Mouse (Mus musculus): Measurements from ENCODE around the gene Ttbk2. TPM values are rescaled to one million over a fixed set of nuclear protein-coding genes. Genes with fewer than 3 reads are reported as not detected.

The Ttbk2 gene
- polyA plus RNA-seq, 1 experiment from 2014 or later = 0.80 TPM

DNA sequence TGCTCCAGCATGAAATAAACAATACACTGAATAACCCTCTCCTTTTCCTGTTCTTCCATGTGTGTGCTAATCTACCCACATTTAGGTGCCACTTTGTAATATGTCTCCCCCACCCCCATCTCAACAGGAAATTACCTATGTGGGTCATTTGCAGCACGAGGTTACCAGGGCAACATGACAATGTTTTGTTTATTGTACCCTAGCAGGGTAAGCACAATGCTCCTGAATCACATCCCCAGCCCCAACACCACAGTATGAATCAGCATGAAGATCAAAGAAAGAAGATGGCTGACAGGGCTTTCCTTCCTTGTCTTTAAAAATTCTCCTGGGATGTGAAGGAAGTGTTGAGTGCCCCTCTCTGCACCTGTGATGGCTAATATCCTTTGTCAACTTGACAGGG, 2.2 kb upstream of the Ttbk2 start:
- Histone ChIP-seq H3K36me3 (no peaks in the 10 kb centered on the region), H3K9me3 (replicated peaks) (no peaks in the 10 kb centered on the region), H3K27ac (no peak overlapping the region), H3K4me3 (replicated peaks) (no peak overlapping the region), H3K9ac (no peak overlapping the region), H3K27me3 (no peaks in the 10 kb centered on the region), H3K4me1 (replicated peaks) (peaks cover 30% of the 10 kb centered on the region), H3K4me2 (no peak overlapping the region)
- WGBS (ENCODE audit: insufficient replicate concordance) = 21% methylated on average over 1 of the region's 1 CpGs
- no peak for ATAC-seq (ENCODE audit: low read depth)
- no peak for DNase-seq

DNA sequence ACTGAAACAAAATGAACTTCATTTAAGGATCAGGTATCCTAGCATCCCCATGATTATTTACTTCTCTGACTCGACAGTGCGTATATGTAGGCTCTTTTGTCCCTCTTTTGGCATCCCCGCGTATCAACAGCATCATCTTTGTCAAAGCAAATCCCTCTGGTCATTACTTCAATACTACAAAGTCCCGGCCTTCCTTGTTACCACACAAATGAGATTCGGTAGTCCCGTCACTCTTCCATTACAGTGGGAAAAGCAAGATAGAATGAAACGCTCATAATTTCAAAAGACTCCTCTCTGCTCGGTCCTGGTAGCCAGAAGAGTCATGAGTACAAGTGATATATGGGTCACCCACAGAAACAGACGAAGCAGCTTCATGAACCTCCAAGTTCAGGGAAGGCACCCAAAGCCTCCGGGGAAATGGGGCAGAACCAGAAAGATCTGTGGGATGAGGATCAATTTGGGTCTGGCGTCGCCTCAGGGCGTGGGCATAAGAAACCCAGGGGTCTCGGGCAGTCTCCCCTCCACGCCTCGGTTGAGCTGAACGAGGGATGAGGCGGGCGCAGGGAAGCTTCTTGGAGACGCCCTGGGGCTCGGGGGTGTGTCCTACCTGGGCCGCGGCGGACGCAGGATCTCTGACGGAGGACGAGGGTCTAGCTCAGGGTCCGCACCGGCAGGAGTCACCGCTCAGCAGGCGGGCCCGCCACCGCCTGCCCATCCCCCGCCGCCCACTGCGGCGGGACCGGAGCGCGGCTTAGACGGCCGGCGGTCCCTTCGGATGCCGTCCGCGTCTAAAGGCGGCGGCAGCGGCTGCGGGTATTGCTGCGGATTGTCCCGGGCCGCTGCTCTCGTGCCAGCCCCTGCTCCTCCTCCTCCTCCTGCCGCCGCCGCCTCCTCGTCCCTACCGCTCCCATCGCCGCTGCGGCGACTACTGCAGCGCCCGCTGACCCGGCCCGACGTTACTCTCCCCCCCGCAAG, 668 bp downstream of the Ttbk2 start, which contains the start of gene Cdan1:
Gene Cdan1, minus strand, starts transcription at position 680 of the 975 bp plus-strand sequence.
- peaks cover 38% of the 10 kb centered on the region for H3K4me1 ChIP-seq (replicated peaks)
- H3K4me2 ChIP-seq = peak within 1 kb of the TSS; percentile 92
- H3K27ac ChIP-seq = peak within 1 kb of the TSS; percentile 68
- DNase-seq (peak; percentile 64), ATAC-seq (ENCODE audit: low read depth) (peak; percentile 66)
- H3K9ac ChIP-seq = peak within 1 kb of the TSS; percentile 88
- H3K4me3 ChIP-seq (replicated peaks) = peak within 1 kb of the TSS; percentile 95
- no peaks in the 10 kb centered on the region for H3K36me3 ChIP-seq
- H3K27me3 ChIP-seq = no peaks in the 10 kb centered on the region
- WGBS (ENCODE audit: insufficient replicate concordance) = 2% methylated on average over 67 of the region's 71 CpGs
- H3K9me3 ChIP-seq (replicated peaks) = no peaks in the 10 kb centered on the region

DNA sequence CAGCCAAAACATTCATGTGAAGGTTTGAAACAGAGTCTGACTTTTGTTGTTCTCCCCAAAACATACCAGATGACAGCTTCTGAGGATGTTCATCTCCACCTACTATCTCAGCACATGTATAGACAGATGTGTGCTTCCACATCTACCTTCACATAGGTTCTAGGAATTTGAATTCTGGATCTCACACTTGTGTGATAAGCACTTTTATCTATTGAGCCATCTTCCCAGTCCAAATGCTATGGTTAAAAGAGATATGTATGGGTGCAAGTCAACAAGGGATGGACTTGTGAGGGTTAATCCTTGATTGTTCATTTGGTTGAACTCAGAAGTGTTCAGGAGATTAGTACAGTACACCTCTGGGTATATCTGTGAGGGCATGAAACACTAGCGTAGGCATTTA, 5.1 kb downstream of the Ttbk2 start:
- 81% methylated on average over 1 of the region's 1 CpGs for WGBS (ENCODE audit: insufficient replicate concordance)
- DNase-seq (peak; percentile 9), ATAC-seq (ENCODE audit: low read depth) (no peak)
- Histone ChIP-seq H3K4me3 (replicated peaks) (no peak overlapping the region), H3K36me3 (no peaks in the 10 kb centered on the region), H3K27me3 (no peaks in the 10 kb centered on the region), H3K27ac (no peak overlapping the region; the same call in 1 of the 2 replicates), H3K4me1 (replicated peaks) (peaks cover 31% of the 10 kb centered on the region), H3K9me3 (replicated peaks) (no peaks in the 10 kb centered on the region), H3K4me2 (no peak overlapping the region), H3K9ac (no peak overlapping the region)

DNA sequence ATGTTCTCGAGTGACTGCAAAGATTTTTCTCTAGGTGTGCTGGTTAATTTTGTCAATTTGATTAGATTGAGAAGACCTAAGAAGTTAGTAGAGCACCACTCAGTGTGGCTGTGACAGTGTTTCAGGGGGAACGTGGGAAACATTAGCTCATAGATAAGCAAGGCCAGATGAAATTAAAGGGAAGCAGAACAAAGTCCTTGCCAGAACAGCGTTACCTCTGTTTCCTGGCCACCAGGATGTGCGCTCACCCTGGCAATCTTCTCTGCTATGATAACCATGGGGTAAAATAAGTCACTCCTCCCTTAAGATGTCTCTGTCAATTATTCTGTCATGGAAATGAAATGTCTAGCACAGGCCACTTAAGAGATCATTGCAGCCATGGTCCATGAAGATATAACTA, 6.4 kb downstream of the Ttbk2 start:
- no peak for ATAC-seq (ENCODE audit: low read depth)
- no peak for DNase-seq
- WGBS (ENCODE audit: insufficient replicate concordance) = 26% methylated on average over 4 of the region's 4 CpGs

DNA sequence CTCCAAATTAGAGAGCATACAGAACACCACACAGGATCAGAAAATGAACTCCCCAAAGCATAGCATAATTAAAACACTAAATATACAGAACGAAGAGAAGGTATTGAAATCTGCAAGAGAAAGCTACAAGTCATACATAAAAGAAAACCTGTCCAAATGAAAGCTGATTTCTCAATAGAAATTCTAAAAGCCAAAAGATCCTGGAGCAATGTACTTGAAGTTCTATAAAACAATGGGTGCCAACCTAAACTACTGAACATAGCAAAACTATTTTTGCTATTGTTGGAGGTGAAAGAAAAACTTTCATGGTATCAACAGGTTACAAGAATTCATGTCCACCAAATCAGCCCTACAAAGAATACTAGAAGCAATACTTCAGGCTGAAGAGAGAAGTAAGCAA, 9.2 kb downstream of the Ttbk2 start:
- H3K36me3 ChIP-seq = no peaks in the 10 kb centered on the region
- no peak overlapping the region for H3K4me3 ChIP-seq (replicated peaks)
- no peak overlapping the region for H3K27ac ChIP-seq
- H3K4me1 ChIP-seq (replicated peaks) = peaks cover 19% of the 10 kb centered on the region
- no peak overlapping the region for H3K4me2 ChIP-seq
- no peak for ATAC-seq (ENCODE audit: low read depth)
- DNase-seq = no peak
- WGBS (ENCODE audit: insufficient replicate concordance) = 65% methylated on average over 1 of the region's 1 CpGs
- no peaks in the 10 kb centered on the region for H3K27me3 ChIP-seq
- H3K9me3 ChIP-seq (replicated peaks) = no peaks in the 10 kb centered on the region
- no peak overlapping the region for H3K9ac ChIP-seq

More for the DNA sequence above, 6.4 kb downstream of the Ttbk2 start:
- Histone ChIP-seq H3K4me3 (replicated peaks) (no peak overlapping the region), H3K9ac (no peak overlapping the region), H3K36me3 (no peaks in the 10 kb centered on the region), H3K27me3 (no peaks in the 10 kb centered on the region), H3K27ac (no peak overlapping the region), H3K4me1 (replicated peaks) (peaks cover 23% of the 10 kb centered on the region), H3K4me2 (no peak overlapping the region), H3K9me3 (replicated peaks) (no peaks in the 10 kb centered on the region)

DNA sequence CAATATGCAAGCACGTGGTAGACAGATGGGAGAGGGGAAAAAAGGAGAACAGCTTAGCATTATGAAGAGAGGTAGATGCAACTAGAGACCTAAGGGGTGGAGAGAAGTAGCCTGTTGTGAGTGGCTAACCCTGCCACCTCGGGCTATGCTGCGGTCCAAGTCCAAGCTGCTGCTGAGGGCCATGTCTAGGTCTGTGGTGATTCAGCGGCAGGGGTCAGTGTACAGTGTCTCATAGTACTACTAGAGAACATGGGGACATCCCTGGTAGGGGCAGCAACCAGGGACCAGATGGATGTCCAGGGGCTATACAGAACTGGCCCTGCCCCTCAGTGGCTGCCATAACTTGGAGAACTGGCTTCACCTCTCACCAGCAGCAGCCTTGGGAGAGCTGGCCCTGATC, 15.2 kb downstream of the Ttbk2 start:
- WGBS (ENCODE audit: insufficient replicate concordance) = 77% methylated on average over 4 of the region's 4 CpGs

DNA sequence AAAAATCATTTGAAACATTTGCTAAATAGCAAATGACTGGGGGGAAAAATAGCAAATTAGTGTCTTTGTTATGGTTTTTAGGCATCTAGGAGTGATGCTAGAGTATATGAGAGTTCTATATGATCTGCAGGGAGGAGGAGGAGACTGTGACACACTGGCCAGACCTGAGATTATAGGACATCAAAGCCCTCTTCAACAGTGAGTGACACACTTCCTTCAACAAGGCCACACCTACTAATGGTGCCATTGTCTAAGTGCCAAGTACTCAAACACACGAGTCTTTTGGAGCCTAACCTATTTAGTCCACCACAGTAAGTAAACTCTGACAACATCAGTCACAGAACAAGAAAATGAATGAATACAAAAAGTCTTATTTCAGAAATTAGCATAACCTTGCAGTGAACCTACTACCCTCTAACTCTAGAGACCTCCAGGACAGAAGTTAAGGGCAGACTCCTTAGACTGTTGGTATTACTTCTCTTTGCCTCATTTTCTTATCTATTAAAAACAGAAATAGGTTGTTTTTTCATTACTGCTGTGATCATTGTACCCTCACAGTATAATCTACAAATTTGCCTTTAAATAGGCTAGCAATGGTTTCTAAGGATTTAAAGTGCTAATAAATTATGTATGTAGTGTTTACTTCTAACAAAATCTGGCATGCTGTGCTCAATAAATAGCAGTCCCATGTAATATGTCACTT, 23.3 kb downstream of the Ttbk2 start:
- H3K36me3 ChIP-seq = no peaks in the 10 kb centered on the region
- 0 out of 2 replicates have a peak, but pooled peaks cover 4% of the 10 kb centered on the region for H3K4me1 ChIP-seq (replicated peaks)
- no peaks in the 10 kb centered on the region for H3K9me3 ChIP-seq (replicated peaks)
- H3K9ac ChIP-seq = no peak overlapping the region
- no peak for DNase-seq
- WGBS (ENCODE audit: insufficient replicate concordance) = 33% methylated on average over 1 of the region's 1 CpGs
- no peak for ATAC-seq (ENCODE audit: low read depth)
- H3K4me3 ChIP-seq (replicated peaks) = no peak overlapping the region
- no peak overlapping the region for H3K27ac ChIP-seq
- no peak overlapping the region for H3K4me2 ChIP-seq
- H3K27me3 ChIP-seq = no peaks in the 10 kb centered on the region

More for the DNA sequence above, 15.2 kb downstream of the Ttbk2 start:
- Histone ChIP-seq H3K27me3 (no peaks in the 10 kb centered on the region), H3K9ac (no peak overlapping the region), H3K4me1 (replicated peaks) (no peaks in the 10 kb centered on the region), H3K27ac (no peak overlapping the region), H3K4me3 (replicated peaks) (no peak overlapping the region), H3K9me3 (replicated peaks) (no peaks in the 10 kb centered on the region), H3K36me3 (no peaks in the 10 kb centered on the region), H3K4me2 (no peak overlapping the region)
- ATAC-seq (ENCODE audit: low read depth) (no peak), DNase-seq (no peak)

DNA sequence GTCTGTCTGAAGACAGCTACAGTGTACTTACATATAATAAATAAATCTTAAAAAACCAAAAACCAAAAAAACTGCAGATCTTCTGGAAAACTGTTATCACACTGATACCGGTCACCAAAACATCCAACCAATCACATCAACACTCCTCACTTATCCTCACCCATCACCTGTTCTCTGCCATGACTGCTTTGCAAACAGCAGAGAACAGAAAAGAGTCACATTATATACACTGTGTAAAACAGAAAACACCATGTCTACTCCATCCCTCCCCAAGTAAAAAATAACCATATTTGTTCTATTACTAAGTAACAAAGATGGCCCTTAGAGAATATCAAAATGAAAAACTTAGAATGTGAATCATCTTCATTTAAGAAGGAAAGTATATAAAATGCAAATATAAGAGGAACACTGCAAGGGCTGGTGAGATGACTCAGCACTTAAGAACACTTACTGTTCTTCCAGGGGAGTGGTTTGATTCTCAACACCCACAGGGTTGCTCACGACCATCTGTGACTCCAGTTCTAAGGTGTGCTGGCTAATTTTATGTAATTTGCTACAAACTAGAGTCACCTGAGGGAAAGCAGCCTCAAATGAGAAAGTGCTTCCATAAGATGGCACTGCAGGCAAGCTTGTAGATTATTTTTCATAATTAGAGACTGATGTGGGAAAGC, 80.0 kb downstream of the Ttbk2 start:
- H3K36me3 ChIP-seq = no peaks in the 10 kb centered on the region
- ATAC-seq (ENCODE audit: low read depth) = peak; percentile 58; the same call in 1 of the 2 replicates
- 39% methylated on average over 2 of the region's 2 CpGs for WGBS (ENCODE audit: insufficient replicate concordance)

DNA sequence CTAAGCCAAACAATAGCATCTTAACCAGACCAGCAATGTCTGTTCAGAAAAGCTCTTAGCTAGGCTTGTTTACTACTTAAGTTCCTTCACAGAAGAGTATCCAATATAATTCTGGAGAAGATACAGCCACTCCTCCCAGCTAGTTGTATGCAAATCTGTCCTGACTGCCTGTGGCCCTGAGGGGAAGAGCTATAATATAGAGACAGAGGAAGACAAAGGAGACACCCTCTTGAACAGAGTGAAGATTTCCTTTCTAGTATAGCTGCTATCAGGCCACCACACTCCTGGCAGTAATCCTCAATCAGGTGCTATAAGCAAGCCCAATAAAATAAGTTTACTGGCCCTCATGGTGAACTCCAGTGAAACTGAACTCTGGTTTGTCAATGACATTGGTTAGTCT, 88.5 kb downstream of the Ttbk2 start:
- Histone ChIP-seq H3K36me3 (no peaks in the 10 kb centered on the region), H3K27ac (no peak overlapping the region), H3K4me2 (no peak overlapping the region), H3K4me3 (replicated peaks) (no peak overlapping the region), H3K27me3 (no peaks in the 10 kb centered on the region), H3K9me3 (replicated peaks) (no peaks in the 10 kb centered on the region), H3K9ac (no peak overlapping the region), H3K4me1 (replicated peaks) (no peaks in the 10 kb centered on the region)
- ATAC-seq (ENCODE audit: low read depth) (no peak), DNase-seq (no peak)

More for the DNA sequence above, 80.0 kb downstream of the Ttbk2 start:
- H3K4me3 ChIP-seq (replicated peaks) = no peak overlapping the region
- DNase-seq = no peak
- no peaks in the 10 kb centered on the region for H3K9me3 ChIP-seq (replicated peaks)
- H3K4me1 ChIP-seq (replicated peaks) = peaks cover 16% of the 10 kb centered on the region
- H3K27me3 ChIP-seq = no peaks in the 10 kb centered on the region
- no peak overlapping the region for H3K9ac ChIP-seq
- no peak overlapping the region for H3K27ac ChIP-seq
- no peak overlapping the region for H3K4me2 ChIP-seq

DNA sequence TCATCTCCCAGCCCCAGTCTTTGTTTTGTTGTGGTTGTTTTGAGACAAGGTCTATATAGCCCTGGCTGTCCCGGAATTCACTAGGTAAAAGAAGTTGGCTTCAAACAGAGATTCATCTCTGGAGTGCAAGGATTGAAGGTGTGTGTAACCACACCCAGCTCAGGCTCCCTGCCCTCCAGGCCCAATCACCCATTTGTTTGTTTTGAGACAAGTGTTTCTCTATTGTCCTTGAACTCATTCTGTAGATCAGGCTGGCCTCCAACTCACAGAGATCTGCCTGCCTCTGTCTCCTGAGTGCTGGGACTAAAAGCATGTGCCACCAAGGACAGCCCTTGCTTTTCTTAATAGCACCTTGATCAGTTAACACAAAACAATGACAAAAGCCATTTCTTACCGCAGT, 102.4 kb downstream of the Ttbk2 start:
- Histone ChIP-seq H3K36me3 (0 out of 2 replicates have a peak, but pooled peaks cover 5% of the 10 kb centered on the region), H3K27ac (no peak overlapping the region), H3K9ac (no peak overlapping the region), H3K9me3 (replicated peaks) (no peaks in the 10 kb centered on the region), H3K27me3 (no peaks in the 10 kb centered on the region), H3K4me2 (no peak overlapping the region), H3K4me3 (replicated peaks) (no peak overlapping the region), H3K4me1 (replicated peaks) (no peaks in the 10 kb centered on the region)
- WGBS (ENCODE audit: insufficient replicate concordance) = 77% methylated on average over 2 of the region's 2 CpGs
- DNase-seq (no peak), ATAC-seq (ENCODE audit: low read depth) (no peak)

DNA sequence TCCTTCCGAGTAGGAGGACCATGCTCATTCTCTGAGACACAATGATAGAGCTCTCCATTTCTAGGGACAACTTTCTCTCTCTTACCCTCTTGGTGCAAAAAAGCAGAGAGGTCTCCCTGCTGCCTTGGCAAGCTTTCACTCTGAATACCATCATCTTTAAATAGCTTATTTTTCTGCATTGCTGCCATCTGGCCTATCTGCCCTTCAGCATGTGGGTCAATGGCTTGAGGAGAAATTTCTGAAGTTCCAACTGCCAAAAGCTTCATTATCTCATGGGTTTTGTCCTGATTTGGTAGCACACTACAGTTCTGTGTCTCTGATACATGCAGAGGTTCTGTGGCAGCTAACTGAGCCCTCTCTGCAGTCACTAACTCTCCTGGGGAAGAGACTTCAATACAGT, 104.9 kb downstream of the Ttbk2 start:
- Histone ChIP-seq H3K27ac (no peak overlapping the region), H3K4me1 (replicated peaks) (no peaks in the 10 kb centered on the region), H3K4me2 (no peak overlapping the region), H3K9ac (no peak overlapping the region), H3K36me3 (0 out of 2 replicates have a peak, but pooled peaks cover 2% of the 10 kb centered on the region), H3K27me3 (no peaks in the 10 kb centered on the region), H3K9me3 (replicated peaks) (no peaks in the 10 kb centered on the region), H3K4me3 (replicated peaks) (no peak overlapping the region)
- DNase-seq (no peak), ATAC-seq (ENCODE audit: low read depth) (no peak)
- WGBS (ENCODE audit: insufficient replicate concordance) = 93% methylated on average over 1 of the region's 1 CpGs
